Mouse (Mus musculus) limb, embryonic 14.5 days (tissue): ENCODE measurements around the gene Dnajb3. TPM values are rescaled to one million over a fixed set of nuclear protein-coding genes. Genes with fewer than 3 reads are reported as not detected.
"Not testable (repeated sequence)": the region's sequence is repeated elsewhere in the genome, so short reads cannot be mapped to it uniquely, and the experiment has no call there.

Experiments
- ATAC-seq: fragments of 200-750 bp; cut with Nextera tagmentation; 2 replicates; pipeline ENCODE4 v1.8.0; 2017; ENCODE audit warnings: low read depth, moderate number of reproducible peaks, moderate TSS enrichment; ENCODE audit not compliant: low FRiP score
- DNase-seq: peaks from one replicate; pipeline ENCODE4 v3.0.0-alpha.2; 2015; ENCODE audit warnings: low spot score
- H3K27ac ChIP-seq: fragments of 300-500 bp; sonication (generic); replicated peaks from 2 replicates; pipeline ENCODE4 v1.5.1; 2014; ENCODE audit warnings: low read depth, mild to moderate bottlenecking, low read length, moderate library complexity, mixed read lengths
- H3K27me3 ChIP-seq: fragments of 300-500 bp; sonication (generic); 2 replicates; pipeline ENCODE4 v1.6.1; 2014; ENCODE audit warnings: low read length, mixed read lengths; ENCODE audit not compliant: control insufficient read depth, insufficient read depth
- H3K36me3 ChIP-seq: fragments of 300-500 bp; sonication (generic); 2 replicates; pipeline ENCODE4 v1.6.1; 2014; ENCODE audit warnings: mild to moderate bottlenecking, low read length, moderate library complexity, mixed read lengths; ENCODE audit not compliant: control insufficient read depth, insufficient read depth
- H3K4me1 ChIP-seq: fragments of 300-500 bp; sonication (generic); 2 replicates; pipeline ENCODE4 v1.6.1; 2014; ENCODE audit warnings: antibody characterized with exemption, low read length, mixed read lengths; ENCODE audit not compliant: control insufficient read depth, insufficient read depth
- H3K4me2 ChIP-seq: fragments of 300-500 bp; sonication (generic); replicated peaks from 2 replicates; pipeline ENCODE4 v1.6.1; 2014; ENCODE audit warnings: low read depth, mild to moderate bottlenecking, low read length, moderate library complexity; ENCODE audit not compliant: severe bottlenecking
- H3K4me3 ChIP-seq: fragments of 300-500 bp; sonication (generic); replicated peaks from 2 replicates; pipeline ENCODE4 v1.5.1; 2014; ENCODE audit warnings: low read length
- H3K9ac ChIP-seq: fragments of 300-500 bp; sonication (generic); 2 replicates; pipeline ENCODE4 v1.6.1; 2014; ENCODE audit warnings: mild to moderate bottlenecking, low read depth, low read length, moderate library complexity; ENCODE audit not compliant: severe bottlenecking
- H3K9me3 ChIP-seq: fragments of 300-500 bp; sonication (generic); 2 replicates; pipeline ENCODE4 v1.6.1; 2016; ENCODE audit warnings: low read length; ENCODE audit not compliant: control insufficient read depth
- POLR2A ChIP-seq: fragments of 200-500 bp; IDR thresholded peaks from 2 replicates; pipeline ENCODE4 v1.8.0; 2012; ENCODE audit warnings: inconsistent platforms, mild to moderate bottlenecking, moderate library complexity, borderline replicate concordance; ENCODE audit not compliant: insufficient read depth, insufficient read length; ENCODE audit errors: extremely low read depth
- WGBS: fragments of 180-500 bp; shearing (Covaris S2); extraction: QIAGEN DNeasy Blood & Tissue Kit; methylation state at CpG from one replicate; pipeline ENCODE4 v1.1.7; 2014; 5-methylcytosine and 5-hydroxymethylcytosine counted together
- polyA plus RNA-seq, 2 experiments: library from polyadenylated mRNA; depleted of rRNA in 1 of 2; stranded (reverse) in 1 of 2; unstranded in 1 of 2; fragments of >200 nt; fragmentation: Nextera tagmentation in 1 of 2; extraction: Ambion mirVana in 1 of 2; gene quantifications; 2 replicates each; pipeline versions ENCODE4 v1.2.1 to v1.2.3; 2012 to 2014

The Dnajb3 gene
- polyA plus RNA-seq, 2 experiments = 9.1 to 10.5 TPM

DNA sequence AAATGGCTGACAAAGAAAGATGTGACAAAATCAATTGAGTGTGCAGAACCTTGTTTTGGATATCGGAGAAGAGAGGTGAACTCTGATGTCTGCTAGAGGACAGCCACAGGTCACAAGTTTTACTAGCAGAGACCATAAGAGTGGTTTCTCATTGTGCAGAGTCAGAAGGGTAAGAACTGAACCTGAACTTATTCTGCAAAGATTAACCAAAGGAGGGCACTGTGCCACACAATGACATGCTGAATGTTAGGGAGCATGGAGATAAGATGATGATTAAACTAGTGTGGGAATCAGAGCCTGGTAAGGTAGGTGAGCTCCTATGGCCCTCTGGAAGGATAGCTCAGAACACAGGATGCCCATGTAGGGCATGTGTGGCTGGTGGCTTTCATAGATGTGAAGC, 9.9 kb downstream of the Dnajb3 start:
- H3K27me3 ChIP-seq = no peaks in the 10 kb centered on the region
- H3K27ac ChIP-seq = no peak overlapping the region

DNA sequence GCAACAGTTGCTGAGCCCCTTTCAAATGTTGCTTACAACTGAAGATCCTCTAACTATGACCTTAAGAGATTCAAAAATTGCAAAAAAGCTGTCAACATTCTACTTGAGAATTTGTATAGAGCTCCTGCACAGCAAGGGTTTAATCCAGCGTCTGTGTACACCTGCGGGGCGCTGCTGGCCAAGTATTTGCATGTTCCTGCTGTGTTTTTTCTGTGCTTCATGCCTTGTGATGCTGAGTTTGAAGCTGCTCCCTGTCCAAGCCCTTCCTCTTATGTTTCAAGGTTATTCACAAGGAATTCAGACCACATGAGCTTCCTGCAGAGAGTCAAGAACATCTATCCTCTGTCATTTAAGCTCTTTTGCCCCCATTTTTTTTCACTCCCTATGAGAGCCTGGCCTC, 13.4 kb downstream of the Dnajb3 start:
- no peaks in the 10 kb centered on the region for H3K27me3 ChIP-seq
- no peak overlapping the region for H3K4me2 ChIP-seq
- 61% methylated on average over 3 of the region's 3 CpGs for WGBS
- no peaks in the 10 kb centered on the region for H3K9me3 ChIP-seq
- no peaks in the 10 kb centered on the region for H3K4me1 ChIP-seq
- H3K27ac ChIP-seq = no peak overlapping the region
- no peak for TF ChIP-seq POLR2A
- H3K36me3 ChIP-seq = no peaks in the 10 kb centered on the region
- ATAC-seq (no peak), DNase-seq (no peak)
- no peak overlapping the region for H3K4me3 ChIP-seq
- no peak overlapping the region for H3K9ac ChIP-seq

More for the DNA sequence above, 9.9 kb downstream of the Dnajb3 start:
- WGBS = 97% methylated on average over 1 of the region's 1 CpGs
- DNase-seq (no peak), ATAC-seq (no peak)
- Histone ChIP-seq H3K4me2 (no peak overlapping the region), H3K9me3 (no peaks in the 10 kb centered on the region), H3K4me1 (no peaks in the 10 kb centered on the region), H3K4me3 (no peak overlapping the region), H3K36me3 (no peaks in the 10 kb centered on the region), H3K9ac (no peak overlapping the region)
- TF ChIP-seq POLR2A = no peak

DNA sequence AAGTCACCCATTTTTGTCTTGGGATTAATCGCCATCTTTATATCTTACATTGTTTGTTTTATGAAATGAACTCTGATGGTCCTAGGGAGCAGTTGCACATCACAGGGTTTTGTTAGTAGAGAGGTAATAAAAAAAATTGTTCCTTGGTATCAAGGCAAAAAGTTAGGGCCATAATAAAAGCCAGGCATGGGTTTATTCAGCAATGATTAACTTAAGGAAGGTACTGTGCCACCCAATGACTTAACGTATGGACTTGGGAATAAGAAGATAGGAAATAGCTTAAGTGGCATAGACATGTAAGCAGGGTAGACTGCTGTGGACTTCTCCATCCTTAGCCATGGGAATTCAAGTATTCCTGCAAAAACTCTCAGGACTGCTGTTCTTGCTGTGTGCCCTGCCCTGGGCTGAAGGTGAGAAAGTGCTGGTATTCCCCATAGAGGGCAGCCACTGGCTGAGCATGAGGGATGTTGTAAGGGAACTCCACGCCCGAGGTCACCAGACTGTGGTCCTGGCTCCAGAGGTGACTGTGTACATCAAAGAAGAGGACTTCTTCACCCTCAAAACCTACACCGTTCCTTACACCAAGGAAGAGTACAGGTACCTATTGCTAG, 19.2 kb downstream of the Dnajb3 start:
- Histone ChIP-seq H3K9ac (no peak overlapping the region), H3K9me3 (no peaks in the 10 kb centered on the region), H3K27ac (no peak overlapping the region), H3K36me3 (no peaks in the 10 kb centered on the region), H3K27me3 (no peaks in the 10 kb centered on the region), H3K4me3 (no peak overlapping the region), H3K4me2 (no peak overlapping the region), H3K4me1 (no peaks in the 10 kb centered on the region)
- 86% methylated on average over 5 of the region's 5 CpGs for WGBS
- no peak for ATAC-seq
- no peak for TF ChIP-seq POLR2A
- DNase-seq = no peak

DNA sequence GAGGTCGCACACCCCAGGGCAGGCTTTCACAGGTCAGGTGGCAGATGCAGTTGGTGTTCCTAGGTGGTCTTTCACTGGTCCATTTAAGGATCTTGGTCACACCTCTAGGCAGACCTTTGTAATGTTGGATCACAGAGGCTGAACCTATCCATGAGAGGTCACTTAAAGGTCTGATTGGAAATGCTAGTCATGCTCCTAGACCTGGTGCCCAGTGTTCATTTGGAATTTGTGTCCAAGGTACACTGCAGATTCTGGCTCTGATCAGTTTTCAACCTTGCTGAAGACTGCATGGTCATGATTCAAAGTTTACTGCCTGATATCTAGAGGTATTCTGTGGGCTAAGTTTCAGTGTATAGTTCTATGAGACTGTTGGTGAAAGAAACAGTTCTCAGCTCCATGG, 25.9 kb downstream of the Dnajb3 start:
- H3K27me3 ChIP-seq = no peaks in the 10 kb centered on the region
- no peak overlapping the region for H3K4me2 ChIP-seq
- WGBS = 92% methylated on average over 1 of the region's 1 CpGs
- no peak overlapping the region for H3K27ac ChIP-seq
- H3K4me1 ChIP-seq = no peaks in the 10 kb centered on the region
- no peak overlapping the region for H3K9ac ChIP-seq
- DNase-seq (no peak), ATAC-seq (no peak)
- H3K4me3 ChIP-seq = no peak overlapping the region
- no peaks in the 10 kb centered on the region for H3K36me3 ChIP-seq
- no peak for TF ChIP-seq POLR2A
- peaks cover 11% of the 10 kb centered on the region for H3K9me3 ChIP-seq

DNA sequence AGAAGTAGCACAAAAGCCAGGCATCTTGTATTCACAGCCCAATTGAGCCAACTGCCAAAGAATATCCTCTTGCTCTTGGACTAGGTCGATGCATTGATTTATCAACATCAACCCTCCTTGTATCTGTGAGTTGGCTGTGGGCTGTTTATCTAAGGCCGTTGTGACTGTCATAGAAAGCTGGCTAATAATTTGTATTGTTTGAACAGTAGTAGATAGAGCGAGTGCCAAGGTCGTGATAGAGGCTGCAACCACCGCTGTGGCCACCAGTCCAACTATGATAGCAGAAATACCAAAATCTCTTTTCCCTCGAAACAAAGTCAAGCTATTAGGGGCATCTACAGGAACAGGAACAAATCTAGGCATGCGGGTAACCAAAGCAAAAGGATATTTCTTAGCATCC, 33.4 kb downstream of the Dnajb3 start:
- DNase-seq, H3K36me3 ChIP-seq, H3K27ac ChIP-seq, H3K4me3 ChIP-seq, H3K4me1 ChIP-seq, H3K9me3 ChIP-seq, ATAC-seq, H3K4me2 ChIP-seq, H3K9ac ChIP-seq, H3K27me3 ChIP-seq: not testable (repeated sequence)
- 93% methylated on average over 5 of the region's 7 CpGs for WGBS

DNA sequence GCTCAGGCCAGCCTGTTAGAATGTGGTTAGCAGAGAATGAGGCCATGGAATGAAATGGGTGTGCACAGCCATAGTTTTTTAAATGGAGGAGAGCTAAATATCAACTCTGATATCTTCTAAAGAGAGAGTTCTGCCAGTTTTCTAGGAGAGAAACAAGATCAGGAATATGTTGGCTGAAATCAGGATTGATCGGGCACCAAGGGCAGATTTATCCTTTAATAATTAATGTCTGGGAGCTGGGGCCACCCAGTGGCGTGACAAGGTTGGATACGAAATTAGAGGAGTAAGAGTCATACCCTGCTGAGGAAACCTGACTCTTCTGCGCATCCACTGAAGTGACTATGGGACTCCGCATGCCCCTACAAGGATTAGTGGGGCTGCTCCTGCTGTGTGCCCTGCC, 39.9 kb downstream of the Dnajb3 start, which contains the start of gene Ugt1a5:
Ugt1a5 (plus strand) TSS at position 302 of the 400 bp plus-strand sequence.
- Histone ChIP-seq H3K4me3 (no peak within 1 kb of the TSS), H3K9me3 (no peaks in the 10 kb centered on the region), H3K4me1 (no peaks in the 10 kb centered on the region), H3K9ac (no peak within 1 kb of the TSS), H3K4me2 (no peak within 1 kb of the TSS), H3K27ac (no peak within 1 kb of the TSS), H3K36me3 (no peaks in the 10 kb centered on the region), H3K27me3 (no peaks in the 10 kb centered on the region)
- WGBS = 77% methylated on average over 5 of the region's 5 CpGs
- TF ChIP-seq POLR2A = no peak
- no peak for ATAC-seq
- DNase-seq = no peak
